Mouse (Mus musculus) CD4-positive, CD25-positive, alpha-beta regulatory T cell, adult 2 months (primary cell): ENCODE data around the gene Selenov.
"Not testable (repeated sequence)": the region's sequence is repeated elsewhere in the genome, so short reads cannot be mapped to it uniquely, and the experiment has no call there.

ENCODE experiments used
- DNase-seq: peaks from one replicate; pipeline ENCODE4 v3.0.0-alpha.2; 2012; ENCODE audit warnings: low read depth, low spot score

Selenov gene

GRCm38 (mm10) chr7:28294481-28294880 lies 3.5 kb upstream of the Selenov start:
- DNase-seq: peak; percentile 52

- peak; percentile 22 for DNase-seq
These were observed 821 bp downstream of the Selenov start for GRCm38 (mm10) chr7:28290165-28290564.

GRCm38 (mm10) chr7:28280630-28281029 lies 10.4 kb downstream of the Selenov start:
- no peak for DNase-seq

GRCm38 (mm10) chr7:28278279-28278652 lies 12.7 kb downstream of the Selenov start:
- no peak for DNase-seq

- DNase-seq: peak; percentile 98
These were observed 13.2 kb downstream of the Selenov start, which contains the start of gene Eid2b for GRCm38 (mm10) chr7:28277615-28278278. Gene Eid2b (plus strand): TSS chr7:28277739.

GRCm38 (mm10) chr7:28277237-28277614 lies 13.8 kb downstream of the Selenov start:
- DNase-seq: no peak

- DNase-seq: peak; percentile 24
These were observed 19.2 kb downstream of the Selenov start for GRCm38 (mm10) chr7:28271761-28272160.

GRCm38 (mm10) chr7:28269355-28269754 lies 21.6 kb downstream of the Selenov start:
- DNase-seq: peak; percentile 32

GRCm38 (mm10) chr7:28268576-28268975 lies 22.4 kb downstream of the Selenov start:
- no peak for DNase-seq

GRCm38 (mm10) chr7:28268042-28268531 lies 22.9 kb downstream of the Selenov start:
- peak; percentile 50 for DNase-seq

- peak; percentile 79 for DNase-seq
These were observed 23.6 kb downstream of the Selenov start, which contains the start of gene Eid2 for GRCm38 (mm10) chr7:28267129-28268041. Gene Eid2 (plus strand): TSS chr7:28267881.

GRCm38 (mm10) chr7:28265391-28265790 lies 25.6 kb downstream of the Selenov start:
- DNase-seq: no peak

GRCm38 (mm10) chr7:28263786-28264185 lies 27.2 kb downstream of the Selenov start:
- peak; percentile 67 for DNase-seq

GRCm38 (mm10) chr7:28262861-28263260 lies 28.1 kb downstream of the Selenov start:
- no peak for DNase-seq

GRCm38 (mm10) chr7:28255476-28255875 lies 35.5 kb downstream of the Selenov start:
- peak; percentile 34 for DNase-seq

GRCm38 (mm10) chr7:28254591-28254990 lies 36.4 kb downstream of the Selenov start:
- no peak for DNase-seq

- DNase-seq: no peak
These were observed 39.0 kb downstream of the Selenov start for GRCm38 (mm10) chr7:28251976-28252375.

- no peak for DNase-seq
These were observed 42.0 kb downstream of the Selenov start for GRCm38 (mm10) chr7:28248957-28249356.

GRCm38 (mm10) chr7:28243943-28244342 lies 47.0 kb downstream of the Selenov start:
- DNase-seq: not testable (repeated sequence)
